In the genomic region with DNA sequence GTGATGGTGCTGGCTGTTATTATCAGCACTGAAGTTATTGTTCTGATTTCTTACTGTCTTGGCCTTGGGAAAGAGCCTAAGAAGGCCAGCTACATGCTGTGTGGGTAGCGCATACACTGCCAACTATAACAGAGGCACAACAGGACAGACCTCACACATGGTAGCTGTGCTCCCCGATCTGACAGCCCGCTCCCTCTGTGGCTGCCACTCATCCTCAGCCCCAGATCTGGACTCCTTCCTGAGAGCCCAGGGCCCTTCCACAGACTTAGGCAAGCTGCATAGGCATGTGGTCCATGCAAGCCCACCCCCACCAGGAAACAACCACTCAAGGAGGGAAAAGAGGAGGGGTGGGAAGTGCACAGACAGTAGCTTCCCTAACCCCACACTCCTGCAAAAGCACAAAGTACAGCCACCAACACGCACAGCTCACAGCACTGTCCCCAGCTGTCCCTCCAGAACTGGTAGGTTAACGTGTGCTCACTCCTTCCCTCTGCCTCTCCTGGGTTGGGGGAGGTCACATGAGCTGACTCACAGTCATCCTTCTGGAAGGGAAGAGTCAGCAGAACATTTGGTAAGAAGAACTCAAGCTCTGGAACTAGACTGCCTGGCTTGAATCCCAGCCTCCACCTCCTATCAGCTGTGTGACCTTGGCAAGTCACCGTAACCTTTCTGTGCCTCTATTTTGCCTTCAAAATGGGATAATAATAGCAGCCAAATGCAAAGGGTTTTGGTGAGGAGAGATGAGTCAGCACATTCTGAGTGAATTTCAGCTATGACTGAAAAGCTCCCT, we compare ENCODE assay signal across 10 mouse cellular contexts.
DNase-seq lines count a peak whose midpoint lies in the region; ATAC-seq and TF ChIP-seq lines count a peak whose summit lies in the region.
"Had no signal": no experiment of that assay in that cellular context is flagged by ENCODE, and none has a peak within 500 bp of the region (broad histone marks: within the 10 kb centered on the region; RNA-seq: fewer than 3 reads in every experiment).

No protein-coding gene starts in this region.

- DNase-seq in lung, embryonic 14.5 days, result peak; percentile 19
- no peak for DNase-seq in lung, adult 2 months
- peak; percentile 39 for DNase-seq in brain, embryonic 14.5 days (ENCODE audit: low read depth)
- DNase-seq in lung, postnatal 36 days, result peak; percentile 39
- DNase-seq in kidney, postnatal 10 days, result no peak

- WGBS in forebrain, embryonic 12.5 days, result 72% methylated on average over 6 of the region's 6 CpGs
- WGBS in forebrain, embryonic 15.5 days, result 66% methylated on average over 6 of the region's 6 CpGs
- 62% methylated on average over 6 of the region's 6 CpGs for WGBS in lung, embryonic 14.5 days
- WGBS in lung, adult 2 months, result 74% methylated on average over 6 of the region's 6 CpGs

- H3K27ac ChIP-seq in forebrain, embryonic 12.5 days, result 0 out of 2 replicates have a peak overlapping the region, but pooled peaks have one; percentile 1
- H3K27ac ChIP-seq in forebrain, embryonic 15.5 days (replicated peaks), result no peak overlapping the region
- no peak overlapping the region for H3K27ac ChIP-seq in lung, embryonic 14.5 days (ENCODE audit: low read depth)
- H3K27ac ChIP-seq: embryonic facial prominence, embryonic 13.5 days; limb, embryonic 12.5 days had no signal

- no peaks in the 10 kb centered on the region for H3K9me3 ChIP-seq in forebrain, embryonic 12.5 days
- no peaks in the 10 kb centered on the region for H3K9me3 ChIP-seq in forebrain, embryonic 15.5 days
- H3K9me3 ChIP-seq in lung, embryonic 14.5 days (ENCODE audit: low read depth, low read length), result no peaks in the 10 kb centered on the region
- H3K9me3 ChIP-seq: embryonic facial prominence, embryonic 13.5 days; limb, embryonic 12.5 days had no signal

- no peak overlapping the region for H3K4me3 ChIP-seq in forebrain, embryonic 12.5 days (replicated peaks)
- no peak overlapping the region for H3K4me3 ChIP-seq in forebrain, embryonic 15.5 days
- H3K4me3 ChIP-seq in lung, embryonic 14.5 days (ENCODE audit: low read depth, low read length), result no peak overlapping the region
- H3K4me3 ChIP-seq in lung, adult 2 months (replicated peaks; ENCODE audit: extremely low read depth, low read depth, low read length), result no peak overlapping the region
- H3K4me3 ChIP-seq: embryonic facial prominence, embryonic 13.5 days; limb, embryonic 12.5 days had no signal

- no peak for ATAC-seq in forebrain, embryonic 12.5 days (ENCODE audit: low FRiP score)
- no peak for ATAC-seq in forebrain, embryonic 15.5 days (replicated peaks)
- no peak for ATAC-seq in lung, embryonic 14.5 days (ENCODE audit: insufficient read depth)
- no peak for ATAC-seq in CD4-positive, CD25-positive, alpha-beta regulatory T cell, adult 4 months

- 0 out of 2 replicates have a peak, but pooled peaks cover 6% of the 10 kb centered on the region for H3K27me3 ChIP-seq in forebrain, embryonic 12.5 days
- H3K27me3 ChIP-seq in forebrain, embryonic 15.5 days, result no peaks in the 10 kb centered on the region
- no peaks in the 10 kb centered on the region for H3K27me3 ChIP-seq in lung, embryonic 14.5 days (ENCODE audit: insufficient read depth, low read length)
- H3K27me3 ChIP-seq: embryonic facial prominence, embryonic 13.5 days; limb, embryonic 12.5 days had no signal

- TF ChIP-seq POLR2A in lung, adult 2 months (IDR thresholded peaks at IDR 0.05; ENCODE audit: borderline replicate concordance, extremely low read depth, low read depth, low read length), result no peak
- TF ChIP-seq POLR2A in brain, embryonic 14.5 days (IDR thresholded peaks at IDR 0.05; ENCODE audit: borderline replicate concordance, extremely low read depth, insufficient read depth, insufficient read length, poor library complexity, severe bottlenecking), result no peak

- peaks cover 4% of the 10 kb centered on the region; the same call in 1 of the 2 replicates for H3K36me3 ChIP-seq in forebrain, embryonic 12.5 days (replicated peaks)
- no peaks in the 10 kb centered on the region for H3K36me3 ChIP-seq in forebrain, embryonic 15.5 days
- no peaks in the 10 kb centered on the region for H3K36me3 ChIP-seq in lung, embryonic 14.5 days (ENCODE audit: insufficient read depth)
- H3K36me3 ChIP-seq: embryonic facial prominence, embryonic 13.5 days had no signal

- peaks cover 26% of the 10 kb centered on the region for H3K4me1 ChIP-seq in forebrain, embryonic 12.5 days
- H3K4me1 ChIP-seq in forebrain, embryonic 15.5 days, result peaks cover 31% of the 10 kb centered on the region
- H3K4me1 ChIP-seq in lung, embryonic 14.5 days (ENCODE audit: insufficient read depth), result no peaks in the 10 kb centered on the region
- H3K4me1 ChIP-seq in lung, adult 2 months (ENCODE audit: control insufficient read depth, insufficient read depth, low read length), result no peaks in the 10 kb centered on the region

- no peak overlapping the region for H3K4me2 ChIP-seq in forebrain, embryonic 12.5 days
- H3K4me2 ChIP-seq in forebrain, embryonic 15.5 days (replicated peaks), result no peak overlapping the region
- H3K4me2 ChIP-seq in lung, embryonic 14.5 days, result no peak overlapping the region
- H3K4me2 ChIP-seq: embryonic facial prominence, embryonic 13.5 days; limb, embryonic 12.5 days had no signal

- TF ChIP-seq CTCF in lung, embryonic 14.5 days (IDR thresholded peaks at IDR 0.05; ENCODE audit: low read depth), result no peak
- TF ChIP-seq CTCF in lung, adult 2 months (IDR thresholded peaks at IDR 0.05; ENCODE audit: insufficient read depth, low read length), result no peak
- TF ChIP-seq CTCF in brain, embryonic 14.5 days (IDR thresholded peaks at IDR 0.05; ENCODE audit: borderline replicate concordance, extremely low read depth, insufficient read depth, insufficient read length), result no peak

- no peak overlapping the region for H3K9ac ChIP-seq in forebrain, embryonic 12.5 days
- no peak overlapping the region for H3K9ac ChIP-seq in forebrain, embryonic 15.5 days (replicated peaks)
- no peak overlapping the region for H3K9ac ChIP-seq in lung, embryonic 14.5 days
- H3K9ac ChIP-seq: embryonic facial prominence, embryonic 13.5 days; limb, embryonic 12.5 days had no signal

Comparison
In these comparisons a context has a peak if more than half of its experiments do, and no peak if none do; other contexts are left out.
1. DNase-seq: peak in lung, embryonic 14.5 days (single experiment), brain, embryonic 14.5 days (single experiment) and lung, postnatal 36 days (single experiment); none in lung, adult 2 months (single experiment) and kidney, postnatal 10 days (single experiment).